Mouse (Mus musculus) left cerebral cortex, adult 2 months (tissue): ENCODE data around the gene Nek7. TPM values are rescaled to one million over a fixed set of nuclear protein-coding genes. Genes with fewer than 3 reads are reported as not detected.

Source experiments
- DNase-seq, 2 experiments: peaks; one replicate each; pipeline ENCODE4 v3.0.0; 2021 to 2022; ENCODE audit warnings: low spot score in 2 of 2, mixed read lengths in 1 of 2; ENCODE audit errors: extremely low spot score in 1 of 2
- H3K27ac ChIP-seq: fragments of 200-600 bp; 2 replicates; pipeline ENCODE4 v1.8.1; 2022
- H3K4me3 ChIP-seq: fragments of 200-600 bp; 2 replicates; pipeline ENCODE4 v1.8.1; 2022
- CTCF ChIP-seq: fragments of 200-600 bp; IDR thresholded peaks from 2 replicates; pipeline ENCODE4 v1.8.1; 2022; ENCODE audit warnings: antibody characterized with exemption, mild to moderate bottlenecking, moderate library complexity
- intact Hi-C: fragments of 180-260 bp; cut with DNase I; formaldehyde crosslinking; loops from one replicate; pipeline ENCODE4 v1.15.1; 2025
- total RNA-seq, 2 experiments: library from RNA; stranded (reverse); gene quantifications; 2 replicates each; pipeline ENCODE4 v1.2.3; 2021

Gene Nek7
- total RNA-seq, 2 experiments from 2014 or later: 33.3 to 33.8 TPM

DNA sequence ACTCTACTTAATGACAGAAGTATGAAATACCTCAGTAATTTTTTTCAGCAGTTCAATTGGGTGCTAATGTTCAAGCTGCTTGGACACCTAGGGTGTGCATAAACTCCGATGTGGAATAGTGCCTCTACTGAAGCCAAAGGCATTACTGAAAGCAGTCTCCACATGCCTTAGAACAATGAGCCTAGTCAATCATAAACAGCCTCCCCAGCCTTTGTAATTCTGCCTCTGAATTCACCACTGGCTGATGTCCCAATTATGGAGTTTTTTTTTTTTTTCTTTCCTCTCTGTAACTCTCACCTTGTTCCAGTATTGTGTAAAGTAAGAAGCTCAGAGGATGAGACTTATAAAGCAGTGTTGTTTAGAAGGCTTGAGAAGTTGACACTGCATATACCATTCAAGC is 3.9 kb upstream of the Nek7 start:
- Histone ChIP-seq H3K4me3 (no peak overlapping the region), H3K27ac (no peak overlapping the region)
- intact Hi-C loops: loop anchor here (5.0 kb wide), 1 partner anchor 297 kb away; no protein-coding TSS in a partner anchor
- no peak for DNase-seq
- no peak for TF ChIP-seq CTCF

DNA sequence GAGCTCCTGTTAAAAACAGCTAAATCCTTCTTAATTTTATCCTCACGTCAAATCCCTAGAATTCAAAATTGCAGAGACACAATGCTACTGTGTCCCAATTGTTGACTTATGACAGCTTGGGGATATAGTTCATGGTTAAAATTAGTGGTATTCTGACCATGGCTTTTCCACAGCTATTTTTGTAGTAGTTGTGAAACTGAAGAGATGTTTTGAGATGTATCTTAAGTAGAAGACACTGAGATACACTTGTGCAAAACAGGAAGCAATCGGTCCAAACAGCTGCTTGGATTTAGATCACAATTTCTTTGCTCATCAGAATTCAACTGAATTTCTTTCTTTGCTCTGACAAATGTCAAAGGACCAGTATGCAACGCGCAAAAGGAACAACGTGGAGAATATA is 2.9 kb upstream of the Nek7 start:
- no peak for TF ChIP-seq CTCF
- Histone ChIP-seq H3K27ac (no peak overlapping the region), H3K4me3 (no peak overlapping the region)
- no peak for DNase-seq
- intact Hi-C loops: loop anchor here (5.0 kb wide), 1 partner anchor 296 kb away; no protein-coding TSS in a partner anchor

DNA sequence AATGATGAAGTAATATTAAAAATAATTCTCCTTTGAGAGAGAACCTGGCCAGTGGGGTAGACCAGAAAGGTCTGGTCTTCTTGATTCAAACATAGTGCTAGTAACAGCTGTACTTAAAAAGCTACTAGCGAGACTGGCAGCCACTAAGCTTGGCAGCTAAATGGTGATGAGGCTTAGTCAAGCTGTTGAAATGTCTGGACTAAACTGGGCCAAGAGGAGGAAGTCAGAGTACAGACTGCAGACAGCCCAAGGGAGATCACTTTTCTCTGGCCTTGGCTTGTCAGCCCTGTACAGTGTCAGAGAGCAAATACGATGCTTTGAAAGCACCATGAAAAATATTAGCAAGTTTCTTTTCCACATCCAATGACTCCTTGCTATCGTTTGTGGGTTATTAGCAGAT is 2.5 kb upstream of the Nek7 start:
- DNase-seq: no peak
- intact Hi-C loops: loop anchor here (5.0 kb wide), 1 partner anchor 295 kb away; no protein-coding TSS in a partner anchor
- TF ChIP-seq CTCF: no peak

DNA sequence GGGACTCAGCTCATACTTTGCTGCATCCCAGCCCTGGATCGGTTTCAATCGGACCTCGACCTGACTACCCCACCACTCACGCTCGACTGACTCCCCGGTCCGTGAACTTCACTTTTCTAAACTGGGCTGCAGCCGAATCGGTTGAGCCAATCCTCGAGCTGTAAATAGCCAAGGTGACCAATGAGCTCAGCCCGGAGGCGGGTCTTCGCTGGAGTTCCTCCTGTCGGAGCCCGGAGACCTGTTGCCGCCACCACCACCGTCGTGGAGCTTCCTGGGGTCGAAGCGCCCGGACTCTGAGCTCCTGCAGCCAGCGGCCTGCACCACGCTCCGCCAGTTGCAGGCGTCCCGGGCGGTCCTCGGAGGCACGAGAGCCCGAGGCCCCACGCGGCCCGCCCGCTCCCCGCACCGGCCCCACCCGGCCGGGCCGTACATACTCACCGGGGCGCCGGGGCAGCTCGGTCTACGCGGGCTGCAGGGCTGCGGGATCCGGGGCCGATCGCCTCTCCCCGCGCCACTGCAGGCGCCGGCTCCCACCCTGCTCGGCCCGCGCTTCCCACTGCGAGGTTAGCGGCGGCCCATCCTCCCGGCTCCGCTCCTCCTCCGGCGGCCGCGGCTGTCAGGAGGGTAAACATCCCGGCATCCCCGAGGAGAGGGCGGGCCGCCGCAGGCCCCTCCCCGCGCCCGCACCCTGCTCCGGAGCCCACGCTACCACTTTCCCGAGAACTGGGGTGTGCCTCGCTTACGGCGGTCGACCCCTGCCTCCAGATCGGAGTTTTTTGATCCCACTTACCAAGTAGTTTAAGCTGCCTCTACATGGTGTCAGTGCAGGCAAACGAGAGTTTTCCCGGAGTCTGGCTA is 598 bp downstream of the Nek7 start:
- peak overlapping the region; percentile 71 for H3K4me3 ChIP-seq
- peak overlapping the region; percentile 69 for H3K27ac ChIP-seq
- DNase-seq: peak; percentile 94 to 96
- intact Hi-C loops: loop anchor here (5.0 to 10.0 kb wide), 4 partner anchors 42 to 485 kb away; no protein-coding TSS in a partner anchor
- TF ChIP-seq CTCF: no peak

More for the DNA sequence above, 2.5 kb upstream of the Nek7 start:
- no peak overlapping the region for H3K4me3 ChIP-seq
- no peak overlapping the region for H3K27ac ChIP-seq

DNA sequence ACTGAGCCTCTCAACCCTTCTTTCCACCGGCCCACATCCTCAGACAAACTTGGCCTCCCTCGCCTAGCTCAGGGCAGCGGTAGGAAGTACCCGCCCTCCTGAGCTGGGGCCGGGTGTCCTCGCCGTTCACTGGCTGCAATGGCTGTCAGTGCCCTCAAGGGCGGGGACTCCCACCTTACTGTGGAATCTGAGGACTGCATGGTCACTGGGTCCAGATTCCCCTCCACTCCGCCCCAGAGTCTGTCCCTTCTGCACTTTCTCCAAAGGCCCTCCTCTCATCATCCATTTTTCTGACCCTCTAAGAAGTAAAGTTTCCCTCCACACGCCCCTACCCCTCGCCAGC is 2.0 kb downstream of the Nek7 start:
- peak overlapping the region; percentile 64; the same call in 1 of the 2 replicates for H3K27ac ChIP-seq
- H3K4me3 ChIP-seq: peak overlapping the region; percentile 71
- TF ChIP-seq CTCF: peak; percentile 60
- intact Hi-C loops: loop anchor here (5.0 to 10.0 kb wide), 4 partner anchors 41 to 483 kb away; no protein-coding TSS in a partner anchor
- peak; percentile 75 to 79 for DNase-seq

DNA sequence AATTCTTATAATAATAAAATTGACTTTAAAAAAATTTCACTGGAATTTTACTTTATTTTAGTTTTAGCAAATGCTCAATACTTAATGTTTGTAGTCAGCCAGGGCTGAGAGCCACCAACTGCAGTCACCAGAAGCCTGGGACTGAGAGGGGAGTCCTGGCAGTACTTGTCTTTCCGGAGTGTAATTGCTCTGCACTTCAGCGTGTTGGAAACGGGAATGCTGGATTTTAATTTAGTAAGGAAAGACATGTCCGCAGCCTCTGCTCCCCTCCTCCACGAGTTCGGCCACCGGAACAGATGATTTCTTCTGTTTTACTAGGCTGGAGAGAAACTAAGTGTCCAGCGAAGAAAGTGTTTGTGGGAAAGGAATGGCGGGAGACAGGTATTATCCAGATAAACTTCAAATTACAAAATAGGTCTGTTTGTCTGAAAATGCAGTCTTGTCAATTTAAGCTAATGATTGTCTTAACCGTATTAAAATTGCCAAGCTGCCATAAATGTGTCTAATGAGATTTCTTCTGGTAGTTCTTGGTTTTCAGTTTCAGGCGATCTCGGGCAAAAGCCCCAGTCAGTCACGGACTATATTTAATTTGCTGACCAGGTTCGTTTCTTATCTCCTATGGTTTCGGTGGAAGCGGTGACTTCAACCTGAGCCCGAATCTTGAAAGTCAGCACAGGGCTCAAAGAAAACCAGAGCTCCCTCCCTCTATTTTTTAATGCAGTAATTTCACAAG is 2.5 kb downstream of the Nek7 start:
- no peak for DNase-seq
- no peak for TF ChIP-seq CTCF
- H3K4me3 ChIP-seq: peak overlapping the region; percentile 71
- H3K27ac ChIP-seq: peak overlapping the region; percentile 50; the same call in 1 of the 2 replicates
- intact Hi-C loops: loop anchor here (5.0 to 10.0 kb wide), 4 partner anchors 40 to 483 kb away; no protein-coding TSS in a partner anchor

DNA sequence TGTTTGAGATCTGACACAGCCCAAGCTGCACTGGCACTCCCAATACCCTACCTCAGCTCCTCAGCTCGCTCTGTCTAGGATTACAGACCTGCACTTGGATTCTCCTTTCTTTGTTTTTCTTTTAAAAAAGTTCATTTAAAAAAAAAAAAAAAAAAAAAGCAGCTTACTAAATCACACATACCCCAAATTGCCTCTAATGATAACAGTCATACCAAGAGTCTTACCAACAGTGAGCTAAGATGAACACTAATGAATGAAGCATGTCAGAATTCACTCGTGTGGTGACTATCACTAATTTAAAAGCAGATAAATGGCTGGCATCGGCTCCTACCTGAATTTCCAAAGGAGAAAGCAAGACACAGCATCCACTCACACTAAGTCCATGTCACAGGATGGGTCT is 4.6 kb downstream of the Nek7 start:
- intact Hi-C loops: loop anchor here (5.0 to 10.0 kb wide), 4 partner anchors 38 to 481 kb away; no protein-coding TSS in a partner anchor
- no peak for TF ChIP-seq CTCF
- no peak overlapping the region for H3K4me3 ChIP-seq
- peak overlapping the region; percentile 26; the same call in 1 of the 2 replicates for H3K27ac ChIP-seq
- no peak for DNase-seq

DNA sequence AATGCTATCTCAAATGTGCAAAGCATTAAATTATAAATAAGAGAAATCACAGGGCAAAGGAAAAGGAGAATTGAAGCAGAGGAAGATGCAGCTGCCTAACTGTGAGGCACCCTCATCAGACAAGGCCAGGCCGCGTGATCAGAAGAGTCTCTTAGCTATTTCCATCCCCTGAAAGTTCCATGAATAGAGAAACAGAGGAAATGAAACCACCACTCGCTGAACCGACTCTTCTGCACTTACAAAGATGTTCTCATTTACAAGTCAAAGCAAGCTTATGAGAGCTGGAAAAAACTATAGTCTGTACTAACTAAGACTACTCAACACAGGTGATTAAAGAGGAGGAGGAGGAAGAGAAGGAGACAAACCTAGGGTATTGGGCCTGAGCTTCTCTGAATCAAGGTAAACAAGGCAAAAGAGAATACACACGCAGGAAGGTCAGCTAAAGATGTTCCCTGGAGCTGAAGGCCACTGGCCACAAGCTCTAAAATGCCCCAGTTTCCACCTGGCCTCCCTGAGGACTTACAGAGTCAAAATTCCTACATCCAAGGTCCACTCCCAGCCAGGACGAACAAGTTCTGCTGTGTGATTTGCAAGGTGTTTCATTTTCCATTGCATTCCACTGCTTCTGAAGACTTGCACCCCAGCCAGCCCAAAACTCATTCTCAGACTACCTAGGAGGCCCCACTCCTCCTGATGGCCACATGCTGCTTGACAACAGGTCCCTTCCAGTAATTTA is 5.2 kb downstream of the Nek7 start:
- Histone ChIP-seq H3K27ac (peak overlapping the region; percentile 10; the same call in 1 of the 2 replicates), H3K4me3 (no peak overlapping the region)
- no peak for TF ChIP-seq CTCF
- DNase-seq: no peak
- intact Hi-C loops: loop anchor here (5.0 to 10.0 kb wide), 4 partner anchors 37 to 480 kb away; no protein-coding TSS in a partner anchor

DNA sequence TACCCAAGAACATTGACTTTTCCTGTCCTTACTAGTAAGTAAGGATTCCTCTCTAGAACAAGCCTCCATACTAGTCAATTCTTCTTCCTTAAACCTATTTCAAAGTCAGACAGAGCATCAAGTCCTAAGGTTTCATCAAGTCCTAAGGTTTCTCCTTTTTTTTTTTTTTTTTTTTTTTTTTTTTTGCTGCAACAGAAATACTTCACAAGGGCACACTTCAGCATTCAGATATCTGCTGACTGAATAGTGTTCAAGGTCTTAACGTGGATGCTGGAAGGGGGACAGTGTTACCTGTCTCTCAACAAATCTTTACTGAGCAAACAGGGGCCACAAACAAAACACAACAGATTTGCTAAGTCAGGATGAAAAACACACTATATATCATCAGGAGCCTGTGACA is 7.8 kb downstream of the Nek7 start:
- no peak for DNase-seq
- TF ChIP-seq CTCF: no peak
- intact Hi-C loops: loop anchor here (10.0 kb wide), 1 partner anchor 477 kb away; no protein-coding TSS in a partner anchor
- H3K27ac ChIP-seq: no peak overlapping the region
- H3K4me3 ChIP-seq: no peak overlapping the region

DNA sequence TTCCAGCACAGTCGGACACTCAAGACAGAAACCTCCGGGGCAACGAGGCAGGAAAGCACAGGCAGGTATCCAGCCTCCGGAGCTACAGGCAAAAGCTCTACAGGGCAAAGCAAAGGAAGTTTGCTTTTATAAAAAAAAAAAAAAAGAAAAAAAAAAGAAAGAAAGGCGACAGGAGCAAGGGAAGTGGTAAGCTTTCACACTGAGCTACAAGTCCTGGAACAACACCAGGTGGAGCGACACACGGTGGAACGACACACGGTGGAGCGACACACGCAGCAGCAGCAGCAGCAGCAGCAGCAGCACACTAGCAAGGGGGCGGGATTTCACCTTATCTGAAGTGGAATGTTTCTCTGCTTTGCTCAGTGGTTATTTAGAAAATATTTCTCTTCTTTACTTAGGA is 10.8 kb downstream of the Nek7 start:
- no peak for DNase-seq
- intact Hi-C loops: no loop called here
- H3K27ac ChIP-seq: no peak overlapping the region
- no peak for TF ChIP-seq CTCF
- no peak overlapping the region for H3K4me3 ChIP-seq

DNA sequence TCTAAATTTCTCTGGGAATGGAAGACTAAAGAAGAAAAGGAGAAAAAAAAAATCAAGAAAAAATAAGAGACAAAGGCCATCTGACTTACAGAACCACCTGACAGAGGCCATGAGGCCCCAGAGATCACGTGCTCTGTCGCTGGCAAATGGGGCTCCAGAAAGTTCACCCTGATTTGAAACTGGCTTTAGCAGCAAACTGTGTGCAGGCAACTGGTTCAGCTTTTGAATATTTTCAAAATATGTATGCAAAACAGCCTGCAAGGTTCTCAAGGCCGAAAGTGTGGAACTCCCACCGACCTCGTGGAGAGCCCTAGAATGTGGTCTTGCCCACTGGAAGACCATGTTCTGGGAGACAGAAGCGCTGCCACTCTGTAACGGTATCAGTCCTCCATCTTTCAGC is 11.6 kb downstream of the Nek7 start:
- DNase-seq: no peak
- TF ChIP-seq CTCF: no peak
- intact Hi-C loops: no loop called here
- Histone ChIP-seq H3K4me3 (no peak overlapping the region), H3K27ac (no peak overlapping the region)
